Mouse (Mus musculus) midbrain, embryonic 11.5 days (tissue): ENCODE data around the gene Tmem252. TPM values are rescaled to one million over a fixed set of nuclear protein-coding genes. Genes with fewer than 3 reads are reported as not detected.

Experiments
- polyA plus RNA-seq: library from polyadenylated mRNA; unstranded; fragments of >200 nt; fragmentation: Nextera tagmentation; extraction: Ambion mirVana; gene quantifications from 2 replicates; pipeline ENCODE4 v1.2.1, GENCODE M21; 2014

Tmem252 gene
- polyA plus RNA-seq, 1 experiment from 2014 or later: 0.29 TPM

Other genes with a start within 250 kb of the Tmem252 start
- 48.3 and 50.6 TPM in 2 replicates for gene Fam122a, start 196.7 kb upstream of the Tmem252 start, polyA plus RNA-seq
- gene Pip5k1b, start 118.1 kb upstream of the Tmem252 start, polyA plus RNA-seq: 2.3 and 2.9 TPM in 2 replicates
- 0.19 and 0.46 TPM in 2 replicates for gene Pgm5, start 187.8 kb downstream of the Tmem252 start, polyA plus RNA-seq
- 270 and 273 TPM in 2 replicates for gene Gm10053, start 201.7 kb downstream of the Tmem252 start, polyA plus RNA-seq
- 0.47 and 0.87 TPM in 2 replicates for gene Foxd4, start 227.2 kb downstream of the Tmem252 start, polyA plus RNA-seq